Mouse (Mus musculus) T-helper 17 cell (primary cell): ENCODE measurements at regions not wholly inside any gene's neighbourhood (a gene's known extent, or its start where the extent isn't known, plus 50 kb on each side); places are given as distances from the start of the nearest gene placed in this dataset.
"Not testable (repeated sequence)": the region's sequence is repeated elsewhere in the genome, so short reads cannot be mapped to it uniquely, and the experiment has no call there.

Experiments
- in situ Hi-C, 2 experiments: fragments of 300-600 bp; cut with MboI, MseI; formaldehyde crosslinking; loops; 1 replicate in 1 of 2; 2 replicates in 1 of 2; pipeline ENCODE4 v1.15.1; 2025; ENCODE audit warnings: high pct_unique_total_duplicates in 2 of 2

GRCm38 (mm10) chr2:129947847-129948553 lies 64.1 kb upstream of the Tgm3 start:
- in situ Hi-C loops: no loop called here

DNA sequence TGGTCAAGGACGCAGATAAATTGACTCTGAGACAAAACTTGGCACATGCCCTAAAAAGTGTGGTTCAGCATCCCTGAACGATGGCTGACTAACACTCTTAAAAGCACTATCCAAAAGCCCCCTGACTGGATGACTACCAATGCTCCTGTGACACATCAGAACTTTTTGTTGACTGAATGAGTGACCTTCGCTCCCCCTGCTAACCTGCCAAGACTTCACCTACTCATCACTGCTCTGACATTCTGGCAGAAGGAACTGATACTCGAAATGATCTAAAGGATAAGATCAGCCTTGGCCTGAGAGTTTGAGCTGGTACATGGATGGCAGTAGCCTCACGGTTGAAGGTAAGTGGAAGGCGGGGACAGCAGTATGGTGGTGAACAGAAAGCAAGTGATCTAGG lies 62.4 kb upstream of the Tgm3 start:
- in situ Hi-C loops: not testable (repeated sequence)

GRCm38 (mm10) chr2:129952486-129952885 lies 59.7 kb upstream of the Tgm3 start:
- in situ Hi-C loops: no loop called here

DNA sequence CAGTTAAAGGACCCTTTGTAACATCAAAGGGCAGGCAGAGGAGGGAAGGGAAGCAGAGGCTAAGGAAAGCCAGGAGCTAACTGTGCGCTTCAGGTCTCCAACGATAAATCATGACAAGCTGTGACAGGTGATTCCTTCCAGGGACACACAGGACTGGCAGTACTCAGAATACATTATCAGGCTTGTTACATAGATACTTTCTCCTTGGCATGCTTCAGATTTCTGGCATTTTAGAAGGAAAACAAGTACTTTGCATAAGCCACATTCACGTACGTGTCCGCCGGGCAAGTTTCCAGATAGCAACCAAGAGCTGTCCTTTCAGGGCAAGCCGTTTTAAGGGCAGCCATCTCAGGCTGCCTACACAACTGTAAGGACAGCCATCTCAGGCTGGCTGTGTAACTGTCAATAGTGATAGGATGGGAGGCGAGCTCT lies 56.9 kb upstream of the Tgm3 start:
- in situ Hi-C loops: no loop called here

- in situ Hi-C loops: no loop called here
These were observed 54.0 kb upstream of the Tgm3 start for GRCm38 (mm10) chr2:129958120-129958519.

DNA sequence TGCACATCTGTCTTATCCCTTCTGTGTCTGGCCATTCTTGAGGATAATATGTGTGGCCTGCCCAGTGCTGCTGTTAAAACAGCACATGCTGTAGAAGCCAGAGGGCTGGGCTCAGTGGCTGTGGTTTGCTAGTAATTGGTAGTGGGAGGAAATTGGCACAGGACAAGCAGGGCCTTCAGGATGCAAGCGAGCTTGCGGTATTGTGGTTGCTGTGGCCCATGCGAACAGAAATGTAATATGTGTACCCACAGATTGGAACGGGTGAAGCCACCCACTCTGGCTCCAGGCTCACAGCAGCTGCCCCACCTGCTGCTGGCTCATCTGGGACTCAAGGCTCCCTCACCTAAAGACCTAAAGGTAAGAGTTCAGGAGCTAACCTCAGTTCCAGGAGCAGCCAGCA lies 51.8 kb upstream of the Tgm3 start:
- in situ Hi-C loops: no loop called here

- in situ Hi-C loops: no loop called here
These were observed 50.6 kb upstream of the Tgm3 start for GRCm38 (mm10) chr2:129961522-129961921.
